Mouse (Mus musculus): ENCODE results near the gene Btbd17.

The Btbd17 gene

GRCm38 (mm10) chr11:114795848-114796322 is at the start of gene Btbd17:
Btbd17 (minus strand) TSS chr11:114795945.
- no peak for DNase-seq

- no peak for DNase-seq
Observed at GRCm38 (mm10) chr11:114844464-114845220, 48.9 kb upstream of the Btbd17 start.

DNA sequence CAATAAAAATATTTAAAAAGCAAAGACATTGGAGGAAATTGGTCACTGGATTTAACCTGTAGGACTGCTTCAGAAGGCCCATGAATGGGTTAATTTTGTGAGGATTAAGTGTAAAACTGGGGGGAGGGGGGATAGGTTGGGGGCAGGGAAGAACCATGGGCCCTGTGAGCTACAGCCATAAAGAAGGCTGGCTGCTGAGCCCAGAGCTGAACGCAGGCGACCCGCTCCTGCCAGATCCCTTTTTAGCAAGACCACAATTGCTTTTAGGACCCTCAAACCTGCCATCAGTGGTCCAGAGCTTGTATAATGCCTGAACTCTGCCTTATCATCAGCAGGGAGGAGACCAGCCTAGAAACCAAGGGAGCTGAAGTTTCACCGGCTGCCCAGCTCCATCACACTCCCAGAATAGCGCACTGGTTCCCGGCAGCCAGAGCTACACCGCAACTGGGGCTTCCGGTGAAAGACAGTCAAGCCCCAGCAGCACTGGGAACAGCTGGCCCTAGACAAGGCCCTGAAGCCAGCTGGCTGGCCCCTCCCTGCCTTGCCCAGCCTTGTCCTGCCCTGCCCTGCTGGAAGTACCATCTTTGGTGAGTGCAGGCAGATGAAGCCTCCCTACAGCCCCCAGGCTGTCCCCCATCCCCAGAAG is 48.2 kb upstream of the Btbd17 start:
- no peak for DNase-seq

- DNase-seq = no peak
Observed at GRCm38 (mm10) chr11:114833166-114833565, 37.4 kb upstream of the Btbd17 start.

DNA sequence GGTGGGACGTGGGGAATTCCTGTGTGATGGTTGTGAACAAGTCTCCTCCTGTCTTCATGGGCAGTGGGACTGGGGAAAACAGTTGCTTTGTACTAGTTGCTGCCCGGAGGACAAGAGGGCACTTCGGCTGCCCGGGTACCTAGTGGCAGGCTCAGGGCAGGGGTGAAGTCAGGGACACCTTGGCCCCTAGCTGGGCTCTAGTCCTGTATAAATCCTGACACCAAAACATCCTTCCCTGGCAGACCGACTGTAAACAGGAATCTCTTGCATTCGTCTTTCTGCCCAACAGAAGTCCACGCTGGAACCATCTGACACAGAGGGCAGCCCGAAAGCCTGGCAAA is 34.7 kb upstream of the Btbd17 start:
- DNase-seq = no peak

- no peak for DNase-seq
Observed at GRCm38 (mm10) chr11:114829499-114830432, 34.0 kb upstream of the Btbd17 start.

- DNase-seq = no peak
Observed at GRCm38 (mm10) chr11:114826686-114827085, 30.9 kb upstream of the Btbd17 start.

DNA sequence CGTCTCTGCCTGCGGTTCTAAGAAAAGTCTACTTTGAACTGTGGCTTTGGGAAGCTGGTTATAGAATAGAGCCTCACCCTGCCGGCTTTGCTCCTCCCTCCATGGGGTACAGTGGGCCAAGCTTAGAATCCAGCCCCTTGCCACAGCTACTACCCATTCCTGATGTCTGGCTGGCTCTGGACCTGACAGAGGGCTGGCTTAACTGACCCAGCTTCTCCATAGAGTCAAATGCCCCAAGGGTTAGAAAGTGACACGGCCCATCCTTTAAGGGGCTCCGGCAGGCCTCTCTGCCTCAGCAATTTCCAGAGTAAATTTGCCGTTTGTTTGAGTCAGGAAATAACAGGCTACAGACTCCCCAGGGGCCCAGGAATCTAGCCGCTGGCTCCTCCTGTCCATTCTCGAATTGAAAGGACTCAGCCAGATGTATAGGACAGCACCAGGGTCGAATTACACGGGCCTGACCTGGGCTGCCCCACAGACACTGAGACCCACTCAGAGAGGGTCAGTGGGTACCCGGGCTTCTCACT is 27.5 kb upstream of the Btbd17 start:
- no peak for DNase-seq

DNA sequence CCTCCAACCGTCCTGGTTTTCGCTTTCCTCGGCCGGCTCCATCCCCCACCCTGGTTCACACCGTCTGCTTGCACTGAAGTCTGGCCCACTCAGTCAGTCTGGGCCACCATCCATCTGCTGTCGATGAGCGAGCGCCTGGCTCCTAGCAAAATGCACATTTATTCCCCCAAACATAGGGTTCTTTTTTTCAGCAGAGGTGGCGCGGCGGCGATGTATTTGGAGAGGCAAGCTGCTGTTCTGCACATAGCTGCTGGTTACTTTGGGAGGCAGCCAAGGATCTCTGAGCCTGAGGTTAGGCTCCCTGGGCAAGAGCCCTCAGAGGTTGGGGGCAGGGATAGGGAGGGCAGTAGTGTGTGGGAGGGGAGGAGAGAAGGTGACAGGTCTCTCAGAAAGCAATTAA is 27.0 kb upstream of the Btbd17 start:
- DNase-seq = no peak

- no peak for DNase-seq
Observed at GRCm38 (mm10) chr11:114821325-114821724, 25.6 kb upstream of the Btbd17 start.

DNA sequence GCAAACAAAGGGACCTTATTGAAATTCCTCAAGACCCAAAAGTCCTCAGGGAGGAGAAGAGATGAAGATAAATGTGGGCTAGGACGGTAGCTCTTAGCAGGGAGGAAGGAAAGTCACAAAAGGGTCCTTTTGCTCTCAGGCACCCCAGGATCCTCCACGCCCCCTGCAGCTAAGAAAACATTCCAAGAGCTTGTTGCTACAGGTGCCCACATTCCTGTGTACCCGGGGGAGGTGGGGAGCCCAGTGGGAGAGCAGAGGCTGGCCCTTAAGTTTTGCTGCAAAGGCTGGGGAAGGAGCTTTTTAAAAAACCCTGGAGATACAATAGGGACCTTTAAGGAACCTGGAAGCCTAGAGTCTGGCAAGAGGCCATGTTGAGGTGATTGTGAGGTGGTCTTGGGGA is 24.7 kb upstream of the Btbd17 start:
- no peak for DNase-seq

- no peak for DNase-seq
Observed at GRCm38 (mm10) chr11:114819110-114819509, 23.4 kb upstream of the Btbd17 start.

- peak; percentile 21 to 28 for DNase-seq
Observed at GRCm38 (mm10) chr11:114818185-114818584, 22.4 kb upstream of the Btbd17 start.

- no peak for DNase-seq
Observed at GRCm38 (mm10) chr11:114816934-114817333, 21.2 kb upstream of the Btbd17 start.

DNA sequence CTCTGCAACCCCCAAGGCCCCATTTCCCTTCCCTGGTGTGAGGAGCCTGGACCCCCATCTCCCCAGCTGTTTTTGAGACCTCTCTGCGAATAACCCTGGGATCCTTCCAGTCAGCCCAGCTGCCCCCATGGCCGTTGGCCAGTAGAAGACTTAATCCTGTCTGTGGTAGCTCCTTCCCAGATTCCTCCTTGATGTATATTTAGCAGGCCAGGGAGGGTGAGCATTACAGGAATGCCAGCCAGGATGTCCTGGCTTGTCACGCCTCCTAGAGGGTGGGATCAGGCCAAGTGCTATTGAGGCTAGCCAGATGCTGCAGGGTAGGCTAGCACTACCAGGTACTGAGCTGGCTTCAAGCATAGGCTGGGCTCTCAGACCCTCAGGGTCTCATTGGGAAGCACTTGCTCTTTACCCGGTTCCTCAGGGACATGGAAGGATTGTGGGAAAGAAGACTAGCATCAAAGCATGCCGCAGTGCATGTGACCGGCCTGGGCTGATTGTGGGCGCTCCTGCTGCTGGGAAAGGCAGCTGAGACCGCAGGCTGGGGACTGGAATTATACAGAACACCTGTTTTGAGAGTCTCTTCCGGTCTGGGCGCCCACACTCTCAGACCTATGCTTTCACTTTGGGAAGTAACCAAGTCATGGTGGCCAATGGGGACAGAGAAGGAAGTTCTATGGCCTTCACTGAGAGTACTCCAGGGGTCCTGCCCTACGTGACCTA is 19.3 kb upstream of the Btbd17 start:
- no peak for DNase-seq

GRCm38 (mm10) chr11:114812731-114813240 is 17.0 kb upstream of the Btbd17 start:
- DNase-seq = peak; percentile 93 to 94

GRCm38 (mm10) chr11:114810344-114810743 is 14.6 kb upstream of the Btbd17 start:
- DNase-seq = no peak

- no peak for DNase-seq
Observed at GRCm38 (mm10) chr11:114809371-114809770, 13.6 kb upstream of the Btbd17 start.

DNA sequence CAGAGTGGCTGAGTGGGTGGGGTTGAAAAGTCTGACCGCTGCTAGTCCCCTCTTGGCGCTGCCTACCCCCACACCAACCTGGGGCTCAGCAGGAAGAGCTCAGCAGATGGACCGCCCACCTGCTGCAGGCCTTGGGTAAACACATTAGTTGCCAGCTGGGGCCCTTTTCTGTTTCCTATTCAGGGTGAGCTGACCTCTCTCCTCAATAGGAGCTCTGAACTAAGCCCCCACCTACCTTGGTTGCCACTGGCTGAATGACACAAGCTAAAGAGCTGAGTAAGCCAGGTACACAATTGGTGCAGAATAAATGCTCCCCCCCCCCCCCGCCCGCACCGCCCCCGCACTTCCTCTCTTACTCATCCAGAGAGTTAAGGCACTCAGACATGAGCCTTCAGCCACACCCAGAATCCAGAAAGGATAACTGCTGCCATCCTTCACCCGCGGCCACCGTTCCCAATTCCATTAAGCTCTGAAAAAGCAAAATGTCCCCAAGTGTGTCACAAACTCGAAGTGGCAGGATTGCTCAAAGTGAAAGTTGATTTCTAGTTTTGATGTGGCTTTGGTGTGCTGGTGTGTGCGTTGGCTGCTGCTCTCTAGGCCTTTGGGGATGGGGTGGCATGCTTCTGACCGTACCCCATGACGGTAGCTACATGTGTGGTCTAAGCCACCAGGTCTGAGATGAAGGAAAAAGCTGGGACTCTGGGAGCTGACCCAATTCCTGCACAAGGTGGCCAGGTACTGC is 12.1 kb upstream of the Btbd17 start:
- DNase-seq = no peak

DNA sequence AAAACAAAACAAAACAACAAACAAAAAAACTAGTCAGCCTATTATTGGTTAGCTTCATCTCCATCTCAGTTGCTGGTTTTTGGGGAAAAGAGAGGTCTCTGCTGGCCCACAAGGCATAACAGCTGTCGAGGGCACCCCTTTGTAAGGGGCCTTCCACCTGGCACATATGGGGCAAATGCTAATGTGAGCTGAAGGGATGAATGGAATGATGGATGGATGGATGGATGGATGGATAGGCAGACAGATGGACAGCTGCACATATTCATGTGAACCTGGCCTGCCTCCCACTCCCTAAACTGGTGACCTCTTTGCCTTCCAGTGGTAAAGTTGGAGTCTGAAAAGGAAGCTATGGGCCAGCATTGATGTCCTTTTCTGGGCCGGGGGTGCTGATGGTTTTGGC is 11.3 kb upstream of the Btbd17 start:
- no peak for DNase-seq

GRCm38 (mm10) chr11:114803990-114804389 is 8.2 kb upstream of the Btbd17 start:
- DNase-seq = no peak

All from B cell, adult 2 months (primary cell).